Mouse (Mus musculus) thymus, postnatal 0 days (tissue): ENCODE results near the gene Chmp5. TPM values are rescaled to one million over a fixed set of nuclear protein-coding genes. Genes with fewer than 3 reads are reported as not detected.

ENCODE experiments used
- DNase-seq: peaks from one replicate; pipeline ENCODE4 v3.0.0-alpha.2; 2015; ENCODE audit warnings: low spot score
- microRNA-seq: library from miRNA; unstranded; fragments of <30 nt; microRNA quantifications from one replicate; pipeline ENCODE4, GENCODE M21; 2016; ENCODE audit warnings: borderline number of aligned reads
- polyA plus RNA-seq: library from polyadenylated mRNA; unstranded; fragments of >200 nt; fragmentation: Nextera tagmentation; extraction: Ambion mirVana; gene quantifications from 2 replicates; pipeline ENCODE4 v1.2.1, GENCODE M21; 2015

Chmp5 gene
- polyA plus RNA-seq, 1 experiment from 2014 or later = 131 TPM

- no peak for DNase-seq
Observed at GRCm38 (mm10) chr4:41013351-41013750, 65.1 kb downstream of the Chmp5 start.

Small RNA genes within 50 kb of the gene (microRNA-seq; reads per million reads assigned to microRNA genes)
- 3.3 reads per million for gene Mir3094

Other genes with a start within 250 kb of the Chmp5 start
- 35.3 and 42.1 TPM in 2 replicates for gene Aptx, start 245.2 kb upstream of the Chmp5 start, polyA plus RNA-seq
- gene Dnaja1, start 226.3 kb upstream of the Chmp5 start, polyA plus RNA-seq = 410 and 488 TPM in 2 replicates
- gene Smu1, start 190.5 kb upstream of the Chmp5 start, polyA plus RNA-seq = 158 and 161 TPM in 2 replicates
- gene B4galt1, start 94.4 kb upstream of the Chmp5 start, polyA plus RNA-seq = 29.6 and 32.0 TPM in 2 replicates
- gene Spink4, start 28.4 kb upstream of the Chmp5 start, polyA plus RNA-seq = 2.4 and 2.6 TPM in 2 replicates
- 185 and 190 TPM in 2 replicates for gene Bag1, start 113 bp upstream of the Chmp5 start, polyA plus RNA-seq
- 63.5 and 65.6 TPM in 2 replicates for gene Nfx1, start 22.5 kb downstream of the Chmp5 start, polyA plus RNA-seq
- 0.86 and 1.7 TPM in 2 replicates for gene Aqp7, start 99.7 kb downstream of the Chmp5 start, polyA plus RNA-seq
- 5.6 and 9.1 TPM in 2 replicates for gene Aqp3, start 149.8 kb downstream of the Chmp5 start, polyA plus RNA-seq
- gene Nol6, start 176.0 kb downstream of the Chmp5 start, polyA plus RNA-seq = 12.1 and 15.8 TPM in 2 replicates
- gene Ube2r2, start 187.3 kb downstream of the Chmp5 start, polyA plus RNA-seq = 50.9 and 56.1 TPM in 2 replicates